Mouse (Mus musculus) olfactory bulb, adult 2 months (tissue): Measurements from ENCODE around the gene Klf13.

Experiments
- CTCF ChIP-seq: fragments of 200-500 bp; IDR thresholded peaks from 2 replicates; pipeline ENCODE4 v1.5.1; 2012; ENCODE audit warnings: low read depth, mild to moderate bottlenecking, low read length, moderate library complexity; ENCODE audit not compliant: insufficient read depth
- POLR2A ChIP-seq: fragments of 200-500 bp; IDR thresholded peaks from 2 replicates; pipeline ENCODE4 v1.6.1; 2012; ENCODE audit warnings: mild to moderate bottlenecking, low read depth, low read length, moderate library complexity; ENCODE audit not compliant: insufficient read depth

GRCm38 (mm10) chr7:63970986-63971385, 32.3 kb upstream of the Klf13 start:
- TF ChIP-seq CTCF (no peak), POLR2A (no peak)
